Mouse (Mus musculus) midbrain, embryonic 15.5 days (tissue): ENCODE results near the gene Mmp8. TPM values are rescaled to one million over a fixed set of nuclear protein-coding genes. Genes with fewer than 3 reads are reported as not detected.

Experiments
- ATAC-seq: fragments of 200-750 bp; cut with Nextera tagmentation; replicated peaks from 2 replicates; pipeline ENCODE4 v1.8.0; 2017; ENCODE audit warnings: moderate TSS enrichment
- H3K27ac ChIP-seq: fragments of 300-500 bp; sonication (generic); 2 replicates; pipeline ENCODE4 v1.5.1; 2015; ENCODE audit warnings: mild to moderate bottlenecking, inconsistent platforms
- H3K27me3 ChIP-seq: fragments of 300-500 bp; sonication (generic); replicated peaks from 2 replicates; pipeline ENCODE4 v1.6.1; 2015; ENCODE audit warnings: inconsistent platforms
- H3K36me3 ChIP-seq: fragments of 300-500 bp; sonication (generic); replicated peaks from 2 replicates; pipeline ENCODE4 v1.6.1; 2015; ENCODE audit warnings: inconsistent platforms
- H3K4me1 ChIP-seq: fragments of 300-500 bp; sonication (generic); 2 replicates; pipeline ENCODE4 v1.6.1; 2015; ENCODE audit warnings: inconsistent platforms
- H3K4me2 ChIP-seq: fragments of 300-500 bp; sonication (generic); 2 replicates; pipeline ENCODE4 v1.6.1; 2015; ENCODE audit warnings: inconsistent platforms, mild to moderate bottlenecking, moderate library complexity
- H3K4me3 ChIP-seq: fragments of 300-500 bp; sonication (generic); 2 replicates; pipeline ENCODE4 v1.5.1; 2015; ENCODE audit warnings: mild to moderate bottlenecking, inconsistent platforms
- H3K9ac ChIP-seq: fragments of 300-500 bp; sonication (generic); 2 replicates; pipeline ENCODE4 v1.6.1; 2015; ENCODE audit warnings: mild to moderate bottlenecking, inconsistent platforms
- H3K9me3 ChIP-seq: fragments of 300-500 bp; sonication (generic); 2 replicates; pipeline ENCODE4 v1.6.1; 2016; ENCODE audit warnings: inconsistent platforms
- WGBS: fragments of 180-500 bp; shearing (Covaris S2); methylation state at CpG from one replicate; pipeline ENCODE4 v1.1.7; 2015; ENCODE audit warnings: mixed read lengths; 5-methylcytosine and 5-hydroxymethylcytosine counted together
- polyA plus RNA-seq: library from polyadenylated mRNA; unstranded; fragments of >200 nt; fragmentation: Nextera tagmentation; extraction: Ambion mirVana; gene quantifications from 2 replicates; pipeline ENCODE4 v1.2.1, GENCODE M21; 2015

Mmp8 gene
- polyA plus RNA-seq, 1 experiment from 2014 or later = 0.10 TPM

DNA sequence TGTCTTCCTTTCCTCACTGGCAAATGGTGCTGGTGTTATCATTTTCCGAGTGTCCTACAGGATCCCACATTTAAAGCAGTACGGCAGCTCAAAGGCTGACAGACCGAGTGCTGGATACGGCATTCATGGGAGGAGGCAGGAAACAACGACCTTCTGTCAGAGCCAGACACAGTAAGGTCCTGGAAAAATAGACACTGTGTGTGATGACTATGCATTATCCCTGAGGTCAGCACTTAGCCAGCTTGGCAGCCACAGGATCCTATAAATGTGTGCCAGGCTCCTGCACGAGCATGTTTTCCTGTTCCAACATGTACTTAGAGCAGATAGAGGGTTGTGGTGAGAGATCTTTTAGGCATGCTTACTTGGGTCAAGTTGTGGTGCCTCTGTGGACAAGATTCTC is 45.7 kb downstream of the Mmp8 start:
- no peaks in the 10 kb centered on the region for H3K36me3 ChIP-seq
- H3K27me3 ChIP-seq = no peaks in the 10 kb centered on the region
- WGBS = 82% methylated on average over 6 of the region's 6 CpGs
- no peak for ATAC-seq
- no peak overlapping the region for H3K4me2 ChIP-seq
- no peak overlapping the region for H3K27ac ChIP-seq
- H3K4me3 ChIP-seq = no peak overlapping the region
- H3K9ac ChIP-seq = no peak overlapping the region
- no peaks in the 10 kb centered on the region for H3K4me1 ChIP-seq
- H3K9me3 ChIP-seq = no peaks in the 10 kb centered on the region

DNA sequence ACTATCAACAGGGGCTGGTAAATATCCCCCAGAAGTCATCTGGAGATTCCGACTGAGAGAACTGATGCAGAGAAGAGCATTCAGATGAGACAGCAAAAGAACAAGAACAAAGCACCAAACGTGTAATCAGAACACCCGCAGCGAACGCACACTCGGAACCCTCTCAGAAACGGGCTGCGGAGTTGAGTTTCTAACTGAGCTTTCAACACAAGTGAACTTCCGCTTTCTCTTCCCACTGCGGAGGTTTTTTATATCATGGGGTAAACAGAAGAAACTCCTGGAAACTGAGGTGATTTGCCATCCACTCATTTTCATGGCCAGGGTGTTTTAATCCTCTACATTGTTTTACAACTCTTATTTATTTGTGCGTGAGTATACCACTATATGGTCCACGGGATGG is 47.4 kb downstream of the Mmp8 start:
- Histone ChIP-seq H3K36me3 (no peaks in the 10 kb centered on the region), H3K4me2 (no peak overlapping the region), H3K27ac (no peak overlapping the region)

More for the DNA sequence above, 47.4 kb downstream of the Mmp8 start:
- no peak for ATAC-seq
- no peak overlapping the region for H3K4me3 ChIP-seq
- H3K4me1 ChIP-seq = no peaks in the 10 kb centered on the region
- H3K9me3 ChIP-seq = no peaks in the 10 kb centered on the region
- no peak overlapping the region for H3K9ac ChIP-seq
- H3K27me3 ChIP-seq = no peaks in the 10 kb centered on the region
- 87% methylated on average over 12 of the region's 12 CpGs for WGBS

Other genes with a start within 250 kb of the Mmp8 start
- gene Mmp12, start 214.1 kb upstream of the Mmp8 start, polyA plus RNA-seq = not detected in 2 replicates
- not detected in 2 replicates for gene Mmp1b, start 170.4 kb upstream of the Mmp8 start, polyA plus RNA-seq
- not detected in 2 replicates for gene Mmp3, start 112.6 kb upstream of the Mmp8 start, polyA plus RNA-seq
- not detected in 2 replicates for gene Mmp10, start 56.1 kb upstream of the Mmp8 start, polyA plus RNA-seq
- not detected in 2 replicates for gene Mmp27, start 12.9 kb downstream of the Mmp8 start, polyA plus RNA-seq
- gene Mmp20, start 69.8 kb downstream of the Mmp8 start, polyA plus RNA-seq = not detected in 2 replicates
- gene Mmp7, start 133.6 kb downstream of the Mmp8 start, polyA plus RNA-seq = not detected in 2 replicates
- 18.0 and 20.1 TPM in 2 replicates for gene Tmem123, start 205.6 kb downstream of the Mmp8 start, polyA plus RNA-seq